Mouse (Mus musculus): ENCODE results near the gene Fem1a.

GRCm38 (mm10) chr17:56273986-56274385 lies 17.4 kb downstream of the Fem1a start:
- TF ChIP-seq CEBPB (IDR thresholded peaks at IDR 0.05; ENCODE audit: insufficient read depth, poor library complexity, severe bottlenecking) (no peak), POLR2A (IDR thresholded peaks at IDR 0.05; ENCODE audit: insufficient read length, low read depth) (no peak), TCF12 (IDR thresholded peaks at IDR 0.05; ENCODE audit: insufficient read depth, poor library complexity, severe bottlenecking) (no peak), MYOD1 (IDR thresholded peaks at IDR 0.05; ENCODE audit: control insufficient read depth in 1 of 3, insufficient read length in 2 of 3, low read depth in 2 of 3) (no peak), USF1 (IDR thresholded peaks at IDR 0.05; ENCODE audit: low read depth) (no peak), MAX (IDR thresholded peaks at IDR 0.05; ENCODE audit: low read depth) (no peak)
